Mouse (Mus musculus) heart, adult 11 months (tissue): ENCODE measurements around the gene Nudt19.
A peak's percentile ranks its signal among the peaks of the same experiment; 100 is the strongest.
"Not testable (repeated sequence)": the region's sequence is repeated elsewhere in the genome, so short reads cannot be mapped to it uniquely, and the experiment has no call there.

Experiments
- DNase-seq: peaks from one replicate; pipeline ENCODE4 v3.0.0; 2022

Nudt19 gene

GRCm38 (mm10) chr7:35564067-35564865 lies 8.2 kb upstream of the Nudt19 start:
- DNase-seq, result no peak

DNA sequence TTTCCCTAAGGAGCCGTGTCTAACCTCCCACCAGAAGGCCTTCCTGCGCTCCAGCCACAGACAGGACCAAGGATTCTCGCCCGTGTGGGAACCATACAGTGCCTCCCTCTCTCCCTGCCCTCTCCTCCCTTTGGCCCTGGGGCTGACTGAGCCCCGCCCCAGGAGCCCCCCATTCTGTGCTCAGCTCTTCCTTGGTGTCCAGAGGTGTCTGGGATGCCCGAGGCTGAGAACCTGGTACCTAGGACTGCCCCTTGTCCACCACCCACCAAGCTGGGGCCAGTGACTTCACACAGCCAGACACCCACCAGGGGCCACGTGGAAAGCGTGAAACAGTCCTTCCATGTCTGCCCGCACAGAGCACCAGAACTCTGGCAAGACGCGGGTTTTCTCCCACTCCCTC lies 7.0 kb upstream of the Nudt19 start:
- no peak for DNase-seq

GRCm38 (mm10) chr7:35559838-35560237 lies 3.7 kb upstream of the Nudt19 start:
- no peak for DNase-seq

DNA sequence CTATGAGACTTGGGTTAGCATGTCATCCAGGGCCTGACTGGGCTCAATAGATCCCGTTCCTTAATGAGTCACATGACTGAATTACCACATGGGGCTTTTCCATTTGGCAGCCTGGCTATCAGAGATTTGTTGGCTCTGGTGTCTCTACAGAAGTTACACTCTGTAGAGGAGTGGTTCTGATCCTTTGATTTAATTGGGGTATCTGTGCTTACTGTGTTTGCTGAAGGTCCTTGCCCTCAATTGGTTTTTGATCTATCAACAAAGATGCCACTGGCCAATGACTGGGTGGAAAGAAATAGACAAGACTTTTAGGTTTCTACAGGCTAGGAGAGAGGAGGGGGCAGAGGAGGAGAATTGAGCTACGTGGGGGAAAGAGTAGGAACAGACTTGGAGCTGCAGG lies 2.6 kb upstream of the Nudt19 start:
- DNase-seq, result no peak

DNA sequence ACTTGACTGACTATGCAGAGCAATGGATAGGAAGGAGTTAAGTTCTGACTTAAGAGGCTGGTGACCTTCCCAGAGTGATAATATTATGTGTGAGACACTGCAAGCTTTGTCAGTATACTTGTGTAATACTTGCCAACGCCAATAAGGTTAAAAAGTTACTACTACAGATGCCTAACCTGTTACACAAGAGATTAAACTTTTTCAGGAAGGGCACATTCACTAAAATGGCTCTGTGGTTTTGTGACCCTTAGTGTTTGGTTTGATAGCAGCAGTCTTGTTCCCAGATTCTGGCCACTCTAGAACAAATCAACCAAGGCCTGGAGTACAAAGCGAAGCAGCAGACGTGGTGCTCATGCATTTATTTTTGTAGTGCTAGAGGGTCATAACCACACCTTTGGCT lies 1.5 kb upstream of the Nudt19 start:
- DNase-seq, result no peak

GRCm38 (mm10) chr7:35556905-35557304 lies 801 bp upstream of the Nudt19 start:
- no peak for DNase-seq

GRCm38 (mm10) chr7:35555224-35556204 lies 590 bp downstream of the Nudt19 start:
- DNase-seq, result peak; percentile 99

- DNase-seq, result no peak
Observed at GRCm38 (mm10) chr7:35554605-35555175, 1.4 kb downstream of the Nudt19 start.

DNA sequence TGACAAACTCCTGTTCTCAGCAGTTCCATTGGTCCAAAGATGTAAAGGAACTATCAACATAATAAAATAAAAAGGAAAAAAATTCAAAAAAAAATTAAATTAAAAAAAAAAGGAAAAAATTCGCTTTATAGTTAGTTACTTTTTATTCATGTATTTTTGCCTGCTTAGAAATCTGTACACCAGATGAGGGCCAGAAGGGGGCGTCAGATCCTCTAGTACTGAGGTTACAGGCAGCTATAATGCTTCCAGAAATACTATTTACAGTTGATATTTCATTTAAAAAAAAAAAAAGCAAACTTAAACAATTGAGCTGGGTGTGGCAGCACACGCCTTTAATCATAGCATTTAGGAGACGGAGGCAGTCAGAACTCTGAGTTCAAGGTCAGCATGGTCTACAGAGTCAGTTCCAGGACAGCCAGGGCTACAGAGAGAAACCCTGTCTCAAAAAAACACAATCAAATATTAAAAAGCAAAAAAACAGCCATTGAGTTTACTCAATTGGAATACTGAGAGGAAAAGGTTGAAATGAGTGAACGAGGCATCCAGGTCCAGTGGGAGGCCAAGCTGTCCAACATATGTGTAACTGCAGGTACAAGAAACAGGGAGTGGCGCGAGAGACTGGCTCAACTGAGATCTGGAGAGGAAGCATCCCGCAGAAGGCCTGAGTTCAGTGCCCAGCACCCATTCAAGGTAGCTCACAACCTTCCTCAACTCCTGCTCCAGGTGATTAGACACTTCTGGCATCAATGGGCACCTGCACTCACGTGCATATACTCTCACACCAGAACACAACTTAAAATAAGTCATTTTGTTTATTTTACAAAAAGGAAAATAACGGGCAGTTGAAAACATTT lies 2.1 kb downstream of the Nudt19 start:
- no peak for DNase-seq

DNA sequence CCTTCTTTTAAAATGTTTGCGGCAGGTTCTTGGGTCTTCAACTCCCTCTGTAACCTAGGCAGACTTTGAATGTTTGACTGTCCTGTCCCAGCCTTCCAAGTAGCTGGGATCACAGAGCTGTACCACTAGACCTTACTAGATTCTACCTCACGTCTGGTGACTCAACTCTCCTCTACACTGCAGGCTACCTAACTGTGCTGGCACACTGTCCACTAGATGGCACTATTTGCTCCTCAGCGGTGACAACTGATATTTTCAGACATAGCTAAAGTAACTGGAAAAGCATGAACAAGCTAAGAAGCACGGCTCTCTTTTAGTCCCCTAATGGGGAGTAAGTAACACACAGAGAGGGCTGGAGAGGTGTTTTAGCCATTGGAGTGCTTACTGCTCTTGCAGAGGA lies 10.2 kb downstream of the Nudt19 start:
- DNase-seq, result no peak

GRCm38 (mm10) chr7:35537562-35537961 lies 18.5 kb downstream of the Nudt19 start, which contains the start of gene Tdrd12:
TSS of gene Tdrd12 (minus strand) at chr7:35537745.
- DNase-seq, result no peak

GRCm38 (mm10) chr7:35535750-35536512 lies 20.2 kb downstream of the Nudt19 start:
- peak; percentile 62 for DNase-seq

DNA sequence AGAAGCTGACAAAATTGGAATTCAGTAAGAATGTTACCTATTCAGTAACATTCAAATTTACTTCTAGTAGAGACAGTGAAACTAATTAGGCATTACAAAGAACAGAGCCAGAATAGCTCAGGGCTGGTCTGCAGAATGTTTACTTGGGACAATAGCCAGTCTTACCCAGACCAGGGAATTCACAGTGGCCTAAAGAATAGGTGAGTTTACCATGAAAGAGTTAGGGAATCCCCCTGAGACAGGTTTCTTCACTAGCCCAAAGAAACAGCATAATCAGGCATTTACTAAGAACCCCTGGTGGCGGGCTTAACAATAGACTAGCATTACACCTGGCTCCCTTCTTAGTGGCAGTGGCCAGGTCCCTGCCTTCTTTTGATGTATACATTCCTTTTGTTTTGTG lies 25.6 kb downstream of the Nudt19 start:
- not testable (repeated sequence) for DNase-seq

DNA sequence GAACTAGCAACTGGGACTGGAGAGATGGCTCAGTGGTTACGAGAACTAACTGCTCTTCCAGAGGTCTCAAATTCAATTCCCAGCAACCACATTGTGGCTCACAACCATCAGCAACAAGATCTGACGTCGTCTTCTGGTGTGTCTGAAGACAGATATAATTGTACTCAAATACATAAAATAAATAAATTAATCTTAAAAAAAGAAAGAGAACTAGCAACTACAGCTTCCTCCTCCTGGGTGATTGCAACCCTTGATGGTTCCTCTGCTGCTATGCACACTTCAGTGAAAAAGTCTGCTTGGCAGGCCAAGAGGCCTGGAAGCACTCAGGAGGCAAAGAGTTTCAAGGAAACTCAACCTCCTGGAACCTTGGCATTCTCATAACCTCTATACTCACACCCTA lies 26.1 kb downstream of the Nudt19 start:
- DNase-seq, result peak; percentile 61

- peak; percentile 1 for DNase-seq
Observed at GRCm38 (mm10) chr7:35526795-35527194, 29.3 kb downstream of the Nudt19 start.

GRCm38 (mm10) chr7:35501995-35502394 lies 54.1 kb downstream of the Nudt19 start:
- peak; percentile 72 for DNase-seq

GRCm38 (mm10) chr7:35497516-35497915 lies 58.6 kb downstream of the Nudt19 start:
- DNase-seq, result no peak
